Mouse (Mus musculus): ENCODE data around the gene Mob3b. TPM values are rescaled to one million over a fixed set of nuclear protein-coding genes. Genes with fewer than 3 reads are reported as not detected.

Gene Mob3b
- total RNA-seq, 1 experiment from 2014 or later, result 5.5 TPM

DNA sequence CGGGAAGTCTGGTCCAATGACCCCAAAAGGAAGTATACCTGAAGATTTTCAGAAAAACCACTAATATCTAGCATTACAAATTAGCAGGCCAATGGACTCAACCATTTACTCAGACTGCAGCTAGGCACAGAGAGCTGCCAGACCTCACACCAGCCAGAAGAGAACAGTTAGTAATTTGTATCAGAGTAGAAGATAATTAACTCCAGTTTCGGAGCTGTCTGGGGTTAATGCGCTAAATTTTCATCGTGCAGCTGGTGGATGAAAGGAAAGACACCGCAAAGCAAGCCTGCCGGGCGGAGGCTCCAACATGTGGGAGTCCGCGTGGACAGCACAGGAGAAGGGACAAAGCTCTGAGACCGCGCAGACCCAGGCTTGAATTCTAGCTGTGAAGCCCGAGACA is 36.2 kb downstream of the Mob3b start:
- ATAC-seq (ENCODE audit: extremely low read depth, insufficient number of reproducible peaks, low FRiP score, poor library complexity, severe bottlenecking), result no peak

- ATAC-seq (ENCODE audit: extremely low read depth, insufficient number of reproducible peaks, low FRiP score, poor library complexity, severe bottlenecking), result no peak
These were observed 36.7 kb downstream of the Mob3b start for GRCm38 (mm10) chr4:35120575-35120974.

- no peak for ATAC-seq (ENCODE audit: extremely low read depth, insufficient number of reproducible peaks, low FRiP score, poor library complexity, severe bottlenecking)
These were observed 37.1 kb downstream of the Mob3b start for GRCm38 (mm10) chr4:35120159-35120558.

- no peak for ATAC-seq (ENCODE audit: extremely low read depth, insufficient number of reproducible peaks, low FRiP score, poor library complexity, severe bottlenecking)
These were observed 38.4 kb downstream of the Mob3b start for GRCm38 (mm10) chr4:35118851-35119250.

DNA sequence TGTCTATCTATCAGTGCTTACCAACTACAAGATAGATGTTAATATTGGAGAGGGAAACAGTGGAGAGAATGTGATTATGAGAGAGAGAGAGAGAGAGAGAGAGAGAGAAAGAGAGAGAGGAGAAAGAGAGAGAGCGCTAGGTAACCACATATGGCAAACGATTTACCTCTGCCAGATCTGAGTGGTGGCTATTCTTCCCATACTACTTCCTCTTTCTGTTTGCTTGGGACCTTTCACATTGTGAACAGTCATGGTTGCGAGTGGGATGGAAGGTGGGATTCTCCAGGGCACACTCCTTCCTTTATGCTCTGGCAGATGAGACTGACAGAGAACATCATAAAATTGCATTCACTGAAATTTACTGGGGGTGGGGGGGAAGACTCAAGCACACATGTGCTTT is 40.1 kb downstream of the Mob3b start:
- no peak for ATAC-seq (ENCODE audit: extremely low read depth, insufficient number of reproducible peaks, low FRiP score, poor library complexity, severe bottlenecking)

DNA sequence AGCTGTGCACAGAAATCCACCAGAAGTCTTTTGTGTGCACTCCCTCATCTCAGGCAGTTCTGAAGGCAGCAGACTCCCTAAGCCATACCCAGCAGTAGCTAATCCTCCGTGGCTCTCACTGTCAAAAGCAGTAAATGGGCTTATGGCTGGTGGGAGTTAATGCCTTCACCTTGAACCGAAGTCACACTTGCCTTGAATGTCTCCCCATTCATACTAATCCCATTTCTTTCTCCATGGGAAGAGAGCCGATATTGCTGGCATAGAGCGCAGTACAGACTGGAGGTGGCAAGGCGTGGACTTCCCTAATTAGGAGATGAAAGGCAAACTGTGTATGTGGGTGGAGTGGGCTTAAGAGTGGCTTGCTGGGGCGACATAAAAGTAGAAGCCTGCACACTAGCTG is 41.4 kb downstream of the Mob3b start:
- no peak for ATAC-seq (ENCODE audit: extremely low read depth, insufficient number of reproducible peaks, low FRiP score, poor library complexity, severe bottlenecking)

GRCm38 (mm10) chr4:35114950-35115349 is 42.3 kb downstream of the Mob3b start:
- no peak for ATAC-seq (ENCODE audit: extremely low read depth, insufficient number of reproducible peaks, low FRiP score, poor library complexity, severe bottlenecking)

- ATAC-seq (ENCODE audit: extremely low read depth, insufficient number of reproducible peaks, low FRiP score, poor library complexity, severe bottlenecking), result no peak
These were observed 43.6 kb downstream of the Mob3b start for GRCm38 (mm10) chr4:35113516-35114248.

DNA sequence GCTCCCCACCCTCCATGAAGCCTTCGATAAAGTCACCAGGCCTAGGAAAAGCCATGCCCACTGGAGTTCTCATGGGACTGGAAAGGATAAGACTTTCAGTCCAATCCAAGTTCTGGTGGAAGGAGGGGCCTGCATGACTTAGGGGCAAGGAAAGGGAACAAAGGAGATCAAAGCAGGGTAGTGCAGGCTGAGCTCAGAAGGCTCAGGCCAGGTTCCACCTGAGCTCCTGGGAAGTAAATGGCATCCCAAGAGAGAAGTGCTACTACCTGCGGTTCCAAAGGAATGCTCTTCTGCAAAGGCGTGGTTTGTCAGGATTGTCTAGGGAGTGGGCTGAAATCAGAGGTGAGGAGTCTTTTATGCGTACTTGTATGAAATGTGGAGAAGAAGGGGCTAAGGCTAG is 44.8 kb downstream of the Mob3b start:
- ATAC-seq (ENCODE audit: extremely low read depth, insufficient number of reproducible peaks, low FRiP score, poor library complexity, severe bottlenecking), result no peak

DNA sequence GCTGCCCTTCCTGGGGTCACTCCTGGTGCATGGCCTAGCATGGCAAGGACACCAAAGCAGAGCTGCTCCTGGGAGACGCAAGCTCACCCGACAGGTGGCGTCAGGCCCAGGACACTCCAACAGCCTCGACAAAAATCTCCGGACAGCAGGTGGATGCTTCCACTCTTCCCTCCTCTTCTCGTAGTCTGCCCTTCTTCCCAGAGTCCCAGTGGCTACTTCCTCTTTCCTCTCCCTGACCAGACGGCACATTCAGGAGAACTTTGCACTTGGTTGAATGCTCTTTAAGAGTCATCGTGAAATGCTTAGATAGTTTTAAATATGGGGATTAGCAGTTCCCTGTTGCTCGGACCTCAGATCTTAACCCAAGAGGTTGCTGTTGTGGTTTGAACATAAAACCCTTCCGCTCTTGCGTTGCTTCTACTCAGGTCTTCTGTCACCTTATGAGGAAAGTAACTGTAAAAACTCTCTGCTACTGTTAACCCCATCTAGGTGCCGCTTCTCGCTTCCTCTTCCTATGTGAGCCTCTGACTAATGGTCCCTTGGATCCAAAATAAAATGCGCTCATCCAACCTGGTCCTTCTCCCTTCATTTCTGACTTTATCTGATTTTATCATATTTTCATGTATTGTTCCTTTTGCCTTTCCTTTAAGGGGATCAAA is 52.0 kb downstream of the Mob3b start:
- ATAC-seq (ENCODE audit: extremely low read depth, insufficient number of reproducible peaks, low FRiP score, poor library complexity, severe bottlenecking), result no peak

DNA sequence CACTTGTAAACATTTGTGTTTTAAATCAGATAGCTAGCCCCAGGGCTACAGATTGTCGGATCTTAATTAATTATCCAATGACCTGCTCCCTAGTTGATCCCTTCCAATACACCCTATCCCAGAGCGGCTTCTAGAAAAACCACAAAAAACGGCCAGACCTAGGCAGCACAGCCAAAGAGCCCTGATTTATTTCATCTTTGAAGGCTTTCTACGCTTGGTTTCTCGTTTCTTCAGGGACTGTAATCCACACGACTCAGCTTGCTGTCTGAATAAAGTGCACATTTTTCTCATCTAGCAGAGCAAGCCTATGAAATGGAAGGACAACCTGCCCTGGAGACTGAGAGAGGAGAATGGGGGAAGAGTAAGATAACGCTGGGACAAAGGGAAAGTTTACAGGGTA is 56.1 kb downstream of the Mob3b start:
- no peak for ATAC-seq (ENCODE audit: extremely low read depth, insufficient number of reproducible peaks, low FRiP score, poor library complexity, severe bottlenecking)

DNA sequence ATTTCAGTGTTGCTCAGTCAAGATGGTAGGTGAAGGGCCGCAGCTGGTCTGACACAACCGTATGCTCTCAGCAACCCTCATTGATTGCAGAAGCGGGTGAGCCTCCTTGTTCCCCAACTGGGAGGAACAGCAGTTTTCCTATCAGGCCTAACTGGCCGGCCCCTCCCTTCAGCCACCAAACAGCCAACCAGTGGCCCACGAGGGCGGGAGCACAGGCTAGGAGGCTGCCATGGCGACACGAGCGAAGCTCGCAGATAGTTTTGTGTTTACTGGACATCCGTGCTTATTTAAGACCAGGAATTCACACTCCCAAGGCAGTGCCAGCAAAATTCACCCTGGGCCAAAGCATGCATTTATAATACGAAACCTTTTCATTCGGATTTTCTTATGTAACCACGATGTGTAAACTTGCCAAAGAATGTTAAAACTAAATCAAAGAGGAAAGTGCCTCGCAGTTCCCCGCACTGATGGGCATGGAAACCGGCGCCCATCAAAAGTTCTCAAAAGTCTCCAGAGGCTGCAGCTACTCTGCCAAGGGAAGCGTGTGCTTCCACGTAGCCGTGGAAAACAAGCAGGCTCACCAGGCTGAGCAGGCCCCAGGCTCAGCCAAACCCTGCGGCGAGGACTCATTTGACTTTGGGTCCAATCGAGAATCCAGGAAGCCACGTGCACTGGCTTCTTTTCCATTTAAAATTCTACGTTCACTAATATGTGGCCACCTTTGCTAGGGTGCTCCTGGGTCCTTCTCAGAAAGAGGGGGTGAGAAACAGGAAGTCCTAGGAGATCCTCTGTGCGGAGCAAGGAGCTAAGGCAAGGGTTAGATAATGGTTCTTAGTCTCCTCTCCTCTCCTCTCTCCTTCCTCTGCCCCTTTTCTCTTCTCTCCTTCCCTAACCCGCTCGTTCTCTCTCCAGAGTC is 57.2 kb downstream of the Mob3b start:
- ATAC-seq (ENCODE audit: extremely low read depth, insufficient number of reproducible peaks, low FRiP score, poor library complexity, severe bottlenecking), result peak; percentile 74

GRCm38 (mm10) chr4:35099210-35099864 is 57.9 kb downstream of the Mob3b start:
- ATAC-seq (ENCODE audit: extremely low read depth, insufficient number of reproducible peaks, low FRiP score, poor library complexity, severe bottlenecking), result no peak

GRCm38 (mm10) chr4:35098552-35098951 is 58.7 kb downstream of the Mob3b start:
- no peak for ATAC-seq (ENCODE audit: extremely low read depth, insufficient number of reproducible peaks, low FRiP score, poor library complexity, severe bottlenecking)

GRCm38 (mm10) chr4:35096226-35097175 is 60.8 kb downstream of the Mob3b start:
- ATAC-seq (ENCODE audit: extremely low read depth, insufficient number of reproducible peaks, low FRiP score, poor library complexity, severe bottlenecking), result peak; percentile 83

- no peak for ATAC-seq (ENCODE audit: extremely low read depth, insufficient number of reproducible peaks, low FRiP score, poor library complexity, severe bottlenecking)
These were observed 64.8 kb downstream of the Mob3b start for GRCm38 (mm10) chr4:35092457-35092856.

- ATAC-seq (ENCODE audit: extremely low read depth, insufficient number of reproducible peaks, low FRiP score, poor library complexity, severe bottlenecking), result no peak
These were observed 66.0 kb downstream of the Mob3b start for GRCm38 (mm10) chr4:35091157-35091784.

Data from neutrophil, adult 5-6 weeks (primary cell).